Mouse (Mus musculus): ENCODE data around the gene Msln. TPM values are rescaled to one million over a fixed set of nuclear protein-coding genes. Genes with fewer than 3 reads are reported as not detected.
A peak's percentile ranks its signal among the peaks of the same experiment; 100 is the strongest.
"Not testable (repeated sequence)": the region's sequence is repeated elsewhere in the genome, so short reads cannot be mapped to it uniquely, and the experiment has no call there.

The Msln gene
- polyA plus RNA-seq, 1 experiment from 2014 or later: not detected

DNA sequence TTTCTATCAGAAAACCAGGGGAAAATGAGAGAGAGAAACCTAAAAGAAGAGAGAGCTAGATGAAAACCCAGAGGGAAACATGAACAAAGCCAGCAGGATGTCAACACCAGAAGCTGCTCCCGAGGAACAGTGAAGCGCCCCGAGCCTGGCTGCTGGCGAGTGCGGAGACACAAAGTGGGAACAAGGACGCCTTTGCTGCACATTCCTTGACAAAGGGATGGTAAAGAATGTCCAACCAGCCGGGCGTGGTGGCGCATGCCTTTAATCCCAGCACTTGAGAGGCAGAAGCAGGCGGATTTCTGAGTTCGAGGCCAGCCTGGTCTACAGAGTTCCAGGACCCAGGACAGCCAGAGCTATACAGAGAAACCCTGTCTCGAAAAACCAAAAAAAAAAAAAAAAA lies 12.7 kb downstream of the Msln start:
- H3K27ac ChIP-seq (replicated peaks; ENCODE audit: low read depth, low read length); H3K4me3 ChIP-seq (replicated peaks; ENCODE audit: low read depth, low read length); H3K4me1 ChIP-seq (ENCODE audit: control insufficient read depth, insufficient read depth, low read length); H3K4me2 ChIP-seq (ENCODE audit: low read length); H3K9ac ChIP-seq (replicated peaks; ENCODE audit: low read length); ATAC-seq (ENCODE audit: low FRiP score, low TSS enrichment); DNase-seq; H3K9me3 ChIP-seq (ENCODE audit: control insufficient read depth, low read length); H3K36me3 ChIP-seq (ENCODE audit: control insufficient read depth, insufficient read depth, low read length); H3K27me3 ChIP-seq (ENCODE audit: control insufficient read depth, insufficient read depth, low read length): not testable (repeated sequence)
- 67% methylated on average over 12 of the region's 12 CpGs for WGBS

DNA sequence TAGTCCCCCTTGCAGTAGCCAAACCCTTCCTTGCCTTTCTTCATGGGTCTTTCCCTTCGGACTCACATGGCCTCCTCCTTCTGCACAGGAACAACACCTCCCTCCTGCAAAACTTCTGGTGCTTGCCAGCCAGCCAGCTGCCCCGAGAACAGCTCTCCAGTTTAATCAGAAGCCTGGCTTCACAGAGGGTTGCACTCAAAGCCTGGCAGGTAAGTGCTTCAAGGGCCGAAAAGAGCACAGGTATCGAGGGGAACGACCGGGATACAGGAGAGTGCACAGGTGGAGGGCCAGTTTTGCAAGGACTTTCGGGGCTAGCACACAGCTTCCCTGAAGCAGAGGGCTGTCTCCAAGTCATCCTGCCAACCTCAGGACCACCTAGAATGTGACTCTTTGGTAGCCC lies 15.3 kb downstream of the Msln start:
- Histone ChIP-seq H3K36me3 (ENCODE audit: control insufficient read depth, insufficient read depth, low read length) (no peaks in the 10 kb centered on the region), H3K9me3 (ENCODE audit: control insufficient read depth, low read length) (no peaks in the 10 kb centered on the region), H3K27me3 (ENCODE audit: control insufficient read depth, insufficient read depth, low read length) (no peaks in the 10 kb centered on the region), H3K4me3 (replicated peaks; ENCODE audit: low read depth, low read length) (no peak overlapping the region), H3K4me1 (ENCODE audit: control insufficient read depth, insufficient read depth, low read length) (no peaks in the 10 kb centered on the region), H3K4me2 (ENCODE audit: low read length) (no peak overlapping the region), H3K9ac (replicated peaks; ENCODE audit: low read length) (no peak overlapping the region), H3K27ac (replicated peaks; ENCODE audit: low read depth, low read length) (no peak overlapping the region)
- DNase-seq (no peak), ATAC-seq (ENCODE audit: low FRiP score, low TSS enrichment) (no peak)
- WGBS: 81% methylated on average over 7 of the region's 7 CpGs

DNA sequence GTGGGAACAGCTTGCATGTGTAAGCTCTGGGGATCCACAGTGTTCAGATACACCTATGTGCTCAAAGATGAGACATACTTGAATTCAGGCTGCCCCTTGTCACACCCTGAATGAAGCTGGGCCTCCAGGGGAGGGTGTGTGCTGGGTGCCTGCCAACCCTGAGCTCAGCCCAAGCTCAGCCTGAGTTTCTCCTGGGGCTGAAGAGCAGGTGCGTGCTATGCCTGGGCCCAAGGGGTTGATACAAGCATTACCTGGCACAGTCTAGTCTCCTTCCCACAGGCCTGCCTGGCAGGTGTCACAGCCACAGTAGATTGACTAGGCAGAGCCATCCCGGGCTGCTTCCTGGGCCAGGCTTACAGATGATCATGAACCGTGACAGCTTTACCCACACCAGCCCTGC lies 18.4 kb downstream of the Msln start, which contains the start of gene Mslnl:
Gene Mslnl (plus strand): TSS at position 298 of the 400 bp plus-strand sequence.
- DNase-seq (no peak), ATAC-seq (ENCODE audit: low FRiP score, low TSS enrichment) (no peak)
- Histone ChIP-seq H3K9me3 (ENCODE audit: control insufficient read depth, low read length) (no peaks in the 10 kb centered on the region), H3K4me1 (ENCODE audit: control insufficient read depth, insufficient read depth, low read length) (no peaks in the 10 kb centered on the region), H3K9ac (replicated peaks; ENCODE audit: low read length) (no peak within 1 kb of the TSS), H3K36me3 (ENCODE audit: control insufficient read depth, insufficient read depth, low read length) (peaks cover 4% of the 10 kb centered on the region; the same call in 1 of the 2 replicates), H3K27ac (replicated peaks; ENCODE audit: low read depth, low read length) (no peak within 1 kb of the TSS), H3K4me2 (ENCODE audit: low read length) (no peak within 1 kb of the TSS), H3K27me3 (ENCODE audit: control insufficient read depth, insufficient read depth, low read length) (no peaks in the 10 kb centered on the region), H3K4me3 (replicated peaks; ENCODE audit: low read depth, low read length) (no peak within 1 kb of the TSS)
- WGBS: 62% methylated on average over 3 of the region's 3 CpGs

DNA sequence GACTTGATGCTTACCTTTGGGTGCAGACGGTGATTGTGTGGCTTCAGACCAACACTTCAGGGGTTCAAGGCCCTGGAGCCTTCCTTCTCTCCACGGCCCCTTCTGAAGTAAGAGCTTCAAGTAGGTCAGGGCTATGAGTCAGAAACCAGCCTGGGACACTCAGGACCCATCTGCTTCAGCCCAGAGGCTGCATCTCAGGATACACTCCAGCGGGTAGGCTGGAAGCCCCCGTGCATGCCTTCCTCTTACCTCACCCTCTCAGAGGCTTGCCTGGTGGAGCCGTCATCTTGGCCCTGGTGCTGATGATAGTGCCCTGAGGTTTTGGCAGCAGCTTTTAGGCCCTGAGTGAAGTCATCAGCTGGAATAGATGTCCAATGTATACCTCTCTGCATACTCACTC lies 18.9 kb downstream of the Msln start:
- DNase-seq (no peak), ATAC-seq (ENCODE audit: low FRiP score, low TSS enrichment) (no peak)
- H3K9ac ChIP-seq (replicated peaks; ENCODE audit: low read length): no peak overlapping the region
- peaks cover 9% of the 10 kb centered on the region; the same call in 1 of the 2 replicates for H3K36me3 ChIP-seq (ENCODE audit: control insufficient read depth, insufficient read depth, low read length)
- no peaks in the 10 kb centered on the region for H3K27me3 ChIP-seq (ENCODE audit: control insufficient read depth, insufficient read depth, low read length)
- no peak overlapping the region for H3K4me2 ChIP-seq (ENCODE audit: low read length)
- H3K4me1 ChIP-seq (ENCODE audit: control insufficient read depth, insufficient read depth, low read length): no peaks in the 10 kb centered on the region
- 83% methylated on average over 5 of the region's 5 CpGs for WGBS
- H3K9me3 ChIP-seq (ENCODE audit: control insufficient read depth, low read length): no peaks in the 10 kb centered on the region
- no peak overlapping the region for H3K4me3 ChIP-seq (replicated peaks; ENCODE audit: low read depth, low read length)
- no peak overlapping the region for H3K27ac ChIP-seq (replicated peaks; ENCODE audit: low read depth, low read length)

DNA sequence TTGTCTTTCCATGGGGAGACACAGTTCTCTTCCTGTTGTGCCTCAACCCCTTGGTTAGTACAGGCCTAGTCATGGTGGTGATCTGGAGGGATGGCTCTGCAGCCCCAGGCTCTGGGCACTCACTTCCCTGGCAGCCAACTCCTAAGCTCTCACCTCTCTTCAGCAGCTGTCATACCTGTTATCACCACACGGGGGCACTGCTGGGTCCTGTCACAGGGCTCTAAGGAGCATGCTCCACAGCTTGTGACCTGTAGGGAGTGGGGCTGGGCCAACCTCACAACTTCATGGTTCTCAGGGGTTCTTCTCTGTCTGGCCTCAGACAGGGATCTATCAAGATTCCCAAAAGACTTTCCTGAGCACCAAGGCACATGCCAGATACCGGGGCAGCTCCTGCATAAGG lies 22.1 kb downstream of the Msln start:
- no peak overlapping the region for H3K4me3 ChIP-seq (replicated peaks; ENCODE audit: low read depth, low read length)
- no peak overlapping the region for H3K4me2 ChIP-seq (ENCODE audit: low read length)
- peaks cover 9% of the 10 kb centered on the region for H3K4me1 ChIP-seq (ENCODE audit: control insufficient read depth, insufficient read depth, low read length)
- no peaks in the 10 kb centered on the region for H3K9me3 ChIP-seq (ENCODE audit: control insufficient read depth, low read length)
- no peak overlapping the region for H3K27ac ChIP-seq (replicated peaks; ENCODE audit: low read depth, low read length)
- H3K9ac ChIP-seq (replicated peaks; ENCODE audit: low read length): no peak overlapping the region
- peaks cover 11% of the 10 kb centered on the region; the same call in 1 of the 2 replicates for H3K36me3 ChIP-seq (ENCODE audit: control insufficient read depth, insufficient read depth, low read length)
- 10% methylated on average over 2 of the region's 2 CpGs for WGBS
- H3K27me3 ChIP-seq (ENCODE audit: control insufficient read depth, insufficient read depth, low read length): no peaks in the 10 kb centered on the region
- peak; percentile 89 for DNase-seq
- no peak for ATAC-seq (ENCODE audit: low FRiP score, low TSS enrichment)

DNA sequence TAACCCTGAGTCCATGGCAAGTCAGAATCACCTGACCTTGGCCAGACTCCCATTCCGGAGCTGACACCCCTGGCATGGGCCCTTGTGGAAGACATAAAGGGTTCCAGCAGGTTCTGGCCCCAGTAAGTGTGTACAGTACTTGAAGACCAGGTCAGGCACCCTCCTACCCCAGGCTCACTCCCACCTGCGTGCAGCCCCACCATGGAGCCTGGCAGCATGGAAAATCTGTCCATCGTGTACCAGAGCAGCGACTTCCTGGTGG lies 26.2 kb downstream of the Msln start:
- no peaks in the 10 kb centered on the region for H3K27me3 ChIP-seq (ENCODE audit: control insufficient read depth, insufficient read depth, low read length)
- H3K36me3 ChIP-seq (ENCODE audit: control insufficient read depth, insufficient read depth, low read length): peaks cover 11% of the 10 kb centered on the region; the same call in 1 of the 2 replicates
- H3K4me3 ChIP-seq (replicated peaks; ENCODE audit: low read depth, low read length): peak overlapping the region; percentile 63
- DNase-seq (no peak), ATAC-seq (ENCODE audit: low FRiP score, low TSS enrichment) (no peak)
- peaks cover 14% of the 10 kb centered on the region for H3K4me1 ChIP-seq (ENCODE audit: control insufficient read depth, insufficient read depth, low read length)
- H3K27ac ChIP-seq (replicated peaks; ENCODE audit: low read depth, low read length): peak overlapping the region; percentile 60; the same call in 1 of the 2 replicates
- H3K9ac ChIP-seq (replicated peaks; ENCODE audit: low read length): peak overlapping the region; percentile 78
- H3K4me2 ChIP-seq (ENCODE audit: low read length): peak overlapping the region; percentile 97
- no peaks in the 10 kb centered on the region for H3K9me3 ChIP-seq (ENCODE audit: control insufficient read depth, low read length)
- 22% methylated on average over 4 of the region's 4 CpGs for WGBS

DNA sequence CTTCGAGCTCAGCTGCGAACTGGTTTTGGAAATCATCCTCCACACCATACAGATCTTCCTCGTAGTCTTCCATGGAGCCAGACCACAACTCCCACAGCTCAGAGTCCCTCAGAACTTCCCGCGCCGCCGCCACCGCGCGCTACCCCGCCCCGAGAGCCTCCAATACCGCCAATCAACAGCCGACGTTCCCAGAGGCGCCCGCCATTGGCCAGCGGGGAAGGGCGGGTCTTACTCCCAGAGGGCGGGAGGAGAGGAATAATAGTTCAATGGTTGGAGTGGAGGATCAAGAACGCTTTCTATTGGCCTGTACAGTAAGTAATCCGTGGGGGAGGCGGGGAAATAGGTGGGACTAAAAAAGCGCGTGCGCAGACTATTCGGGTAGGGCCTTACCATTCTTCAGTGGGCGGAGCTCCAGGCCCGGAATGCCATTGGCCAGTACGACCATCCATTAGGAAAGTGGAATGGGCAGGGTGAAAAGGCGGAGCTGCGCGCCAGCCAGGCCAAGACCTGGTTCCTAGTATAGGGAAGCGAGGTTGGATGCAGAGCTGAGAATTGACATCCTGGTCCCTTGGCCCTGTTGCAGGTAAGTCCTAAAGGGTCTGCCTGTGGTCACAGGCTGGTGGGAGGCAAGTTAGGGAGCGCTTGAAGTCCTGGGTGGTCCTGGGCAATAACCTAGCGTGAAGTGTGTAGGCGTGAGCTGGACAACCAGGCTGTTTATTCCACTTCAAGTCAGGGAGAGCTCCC lies 26.7 kb downstream of the Msln start, which contains the start of the genes Chtf18 and Rpusd1:
Gene Chtf18 (minus strand): TSS at position 155 of the 744 bp plus-strand sequence.
Gene Rpusd1 (plus strand): TSS at position 406 of the 744 bp plus-strand sequence.
- peaks cover 14% of the 10 kb centered on the region for H3K4me1 ChIP-seq (ENCODE audit: control insufficient read depth, insufficient read depth, low read length)
- no peaks in the 10 kb centered on the region for H3K27me3 ChIP-seq (ENCODE audit: control insufficient read depth, insufficient read depth, low read length)
- H3K4me3 ChIP-seq (replicated peaks; ENCODE audit: low read depth, low read length): peak within 1 kb of the TSS; percentile 63
- peak within 1 kb of the TSS; percentile 60; the same call in 1 of the 2 replicates for H3K27ac ChIP-seq (replicated peaks; ENCODE audit: low read depth, low read length)
- H3K9me3 ChIP-seq (ENCODE audit: control insufficient read depth, low read length): no peaks in the 10 kb centered on the region
- 2% methylated on average over 37 of the region's 37 CpGs for WGBS
- ATAC-seq (ENCODE audit: low FRiP score, low TSS enrichment): peak; percentile 99
- H3K9ac ChIP-seq (replicated peaks; ENCODE audit: low read length): peak within 1 kb of the TSS; percentile 78
- DNase-seq: peak; percentile 100
- peaks cover 11% of the 10 kb centered on the region; the same call in 1 of the 2 replicates for H3K36me3 ChIP-seq (ENCODE audit: control insufficient read depth, insufficient read depth, low read length)
- peak within 1 kb of the TSS; percentile 97 for H3K4me2 ChIP-seq (ENCODE audit: low read length)

DNA sequence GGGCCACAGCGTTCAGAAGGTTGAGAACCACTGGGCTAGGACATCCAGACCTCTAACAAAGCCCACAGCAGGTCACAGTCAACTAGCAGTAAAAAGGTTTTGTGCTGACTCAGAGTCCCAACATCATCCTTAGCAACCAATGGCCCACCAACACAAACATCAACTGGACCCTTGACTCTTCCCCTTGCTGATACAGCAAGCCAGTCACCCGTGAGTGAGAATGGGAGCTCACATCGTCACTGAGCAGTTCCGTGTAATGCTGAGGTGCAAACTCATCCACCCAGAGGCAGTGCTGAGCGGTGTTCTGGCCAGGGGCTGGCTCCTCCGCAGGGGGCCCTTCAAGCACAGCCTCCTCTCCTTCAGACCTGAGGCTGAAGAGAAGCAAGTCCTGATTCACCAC lies 28.9 kb downstream of the Msln start:
- no peak for DNase-seq
- Histone ChIP-seq H3K27me3 (ENCODE audit: control insufficient read depth, insufficient read depth, low read length) (no peaks in the 10 kb centered on the region), H3K4me2 (ENCODE audit: low read length) (no peak overlapping the region), H3K9ac (replicated peaks; ENCODE audit: low read length) (no peak overlapping the region), H3K27ac (replicated peaks; ENCODE audit: low read depth, low read length) (no peak overlapping the region), H3K36me3 (ENCODE audit: control insufficient read depth, insufficient read depth, low read length) (0 out of 2 replicates have a peak, but pooled peaks cover 2% of the 10 kb centered on the region), H3K4me3 (replicated peaks; ENCODE audit: low read depth, low read length) (no peak overlapping the region), H3K4me1 (ENCODE audit: control insufficient read depth, insufficient read depth, low read length) (peaks cover 14% of the 10 kb centered on the region), H3K9me3 (ENCODE audit: control insufficient read depth, low read length) (no peaks in the 10 kb centered on the region)
- 84% methylated on average over 6 of the region's 6 CpGs for WGBS
- no peak for ATAC-seq (ENCODE audit: low FRiP score, low TSS enrichment)

DNA sequence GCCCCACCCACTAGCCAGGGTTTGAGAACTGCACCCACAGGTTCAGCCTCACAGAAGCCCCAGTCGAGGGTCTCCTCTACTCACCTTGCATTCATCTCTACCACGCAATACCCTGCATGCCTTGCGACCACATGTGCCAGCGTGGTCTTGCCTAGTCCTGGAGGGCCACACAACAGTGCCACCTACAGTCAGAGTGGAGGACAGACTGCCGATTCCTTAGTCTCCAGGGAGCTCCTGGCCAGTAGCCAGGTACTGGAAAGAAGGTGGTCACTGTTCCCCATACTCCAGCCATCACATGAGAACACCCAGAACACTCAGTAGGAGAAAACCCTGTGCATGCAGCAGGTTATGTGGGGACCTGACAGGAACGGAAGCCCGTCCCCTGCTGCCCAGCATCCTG lies 30.3 kb downstream of the Msln start:
- no peaks in the 10 kb centered on the region for H3K9me3 ChIP-seq (ENCODE audit: control insufficient read depth, low read length)
- no peak overlapping the region for H3K4me2 ChIP-seq (ENCODE audit: low read length)
- no peak overlapping the region for H3K4me3 ChIP-seq (replicated peaks; ENCODE audit: low read depth, low read length)
- H3K9ac ChIP-seq (replicated peaks; ENCODE audit: low read length): no peak overlapping the region
- ATAC-seq (ENCODE audit: low FRiP score, low TSS enrichment): no peak
- WGBS: 75% methylated on average over 7 of the region's 7 CpGs
- H3K27me3 ChIP-seq (ENCODE audit: control insufficient read depth, insufficient read depth, low read length): no peaks in the 10 kb centered on the region
- H3K27ac ChIP-seq (replicated peaks; ENCODE audit: low read depth, low read length): no peak overlapping the region
- peaks cover 14% of the 10 kb centered on the region for H3K4me1 ChIP-seq (ENCODE audit: control insufficient read depth, insufficient read depth, low read length)
- no peak for DNase-seq
- H3K36me3 ChIP-seq (ENCODE audit: control insufficient read depth, insufficient read depth, low read length): no peaks in the 10 kb centered on the region
